Mouse (Mus musculus): ENCODE measurements at regions not wholly inside any gene's neighbourhood (a gene's known extent, or its start where the extent isn't known, plus 50 kb on each side); places are given as distances from the start of the nearest gene placed in this dataset.
"Not testable (repeated sequence)": the region's sequence is repeated elsewhere in the genome, so short reads cannot be mapped to it uniquely, and the experiment has no call there.

GRCm38 (mm10) chr3:39845123-39845522, 686.0 kb upstream of the Intu start:
- no peaks in the 10 kb centered on the region for H3K9me3 ChIP-seq (ENCODE audit: control insufficient read depth, low read length)
- no peak for TF ChIP-seq CTCF (IDR thresholded peaks at IDR 0.05; ENCODE audit: low read depth)
- no peak for TF ChIP-seq EP300 (optimal IDR thresholded peaks at IDR 0.05)
- no peaks in the 10 kb centered on the region for H3K36me3 ChIP-seq (ENCODE audit: control insufficient read depth, insufficient read depth, low read length)
- 77% methylated on average over 2 of the region's 2 CpGs for WGBS
- no peak overlapping the region for H3K4me2 ChIP-seq (replicated peaks; ENCODE audit: low read depth)
- H3K4me1 ChIP-seq (replicated peaks; ENCODE audit: control insufficient read depth, insufficient read depth) = no peaks in the 10 kb centered on the region
- DNase-seq (ENCODE audit: low spot score) (no peak), ATAC-seq (ENCODE audit: low FRiP score, low TSS enrichment) (no peak)
- no peak overlapping the region for H3K27ac ChIP-seq (replicated peaks)
- H3K27me3 ChIP-seq (ENCODE audit: control insufficient read depth, insufficient read depth, low read length) = no peaks in the 10 kb centered on the region
- H3K9ac ChIP-seq (ENCODE audit: low read length) = no peak overlapping the region
- H3K4me3 ChIP-seq (ENCODE audit: low read depth, low read length) = no peak overlapping the region

DNA sequence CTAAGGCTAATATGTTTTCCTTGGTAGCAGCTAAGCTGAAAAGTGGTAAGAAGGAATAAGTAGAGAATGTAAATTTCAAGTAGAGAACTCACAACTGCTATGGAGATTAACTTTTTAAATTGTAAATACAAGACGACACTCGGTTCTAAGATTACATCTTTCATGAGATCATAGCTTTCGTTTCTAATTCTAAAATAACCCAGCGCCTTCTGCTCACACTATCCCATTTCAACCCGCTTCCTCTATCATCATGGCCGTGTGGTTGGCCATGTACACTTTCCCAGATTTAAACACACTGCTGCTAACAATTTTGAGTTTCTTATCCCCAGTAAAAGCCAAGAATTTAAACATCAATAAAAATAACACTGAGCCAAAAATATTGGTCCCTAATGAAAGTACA, 682.3 kb upstream of the Intu start:
- DNase-seq (ENCODE audit: low spot score) (no peak), ATAC-seq (ENCODE audit: low FRiP score, low TSS enrichment) (no peak)
- 75% methylated on average over 6 of the region's 6 CpGs for WGBS
- Histone ChIP-seq H3K4me2 (replicated peaks; ENCODE audit: low read depth) (no peak overlapping the region), H3K4me3 (ENCODE audit: low read depth, low read length) (no peak overlapping the region), H3K9ac (ENCODE audit: low read length) (no peak overlapping the region), H3K9me3 (ENCODE audit: control insufficient read depth, low read length) (no peaks in the 10 kb centered on the region), H3K4me1 (replicated peaks; ENCODE audit: control insufficient read depth, insufficient read depth) (no peaks in the 10 kb centered on the region), H3K36me3 (ENCODE audit: control insufficient read depth, insufficient read depth, low read length) (no peaks in the 10 kb centered on the region), H3K27ac (replicated peaks) (no peak overlapping the region), H3K27me3 (ENCODE audit: control insufficient read depth, insufficient read depth, low read length) (no peaks in the 10 kb centered on the region)
- no peak for TF ChIP-seq EP300 (optimal IDR thresholded peaks at IDR 0.05)
- no peak for TF ChIP-seq CTCF (IDR thresholded peaks at IDR 0.05; ENCODE audit: low read depth)

- no peaks in the 10 kb centered on the region for H3K36me3 ChIP-seq (ENCODE audit: control insufficient read depth, insufficient read depth, low read length)
- no peak overlapping the region for H3K27ac ChIP-seq (replicated peaks)
- WGBS = 69% methylated on average over 7 of the region's 9 CpGs
- no peak overlapping the region for H3K4me3 ChIP-seq (ENCODE audit: low read depth, low read length)
- no peak for ATAC-seq (ENCODE audit: low FRiP score, low TSS enrichment)
- no peak for DNase-seq (ENCODE audit: low spot score)
- no peak overlapping the region for H3K4me2 ChIP-seq (replicated peaks; ENCODE audit: low read depth)
- TF ChIP-seq CTCF (IDR thresholded peaks at IDR 0.05; ENCODE audit: low read depth) (no peak), EP300 (optimal IDR thresholded peaks at IDR 0.05) (no peak)
- no peak overlapping the region for H3K9ac ChIP-seq (ENCODE audit: low read length)
- no peaks in the 10 kb centered on the region for H3K27me3 ChIP-seq (ENCODE audit: control insufficient read depth, insufficient read depth, low read length)
- no peaks in the 10 kb centered on the region for H3K9me3 ChIP-seq (ENCODE audit: control insufficient read depth, low read length)
- no peaks in the 10 kb centered on the region for H3K4me1 ChIP-seq (replicated peaks; ENCODE audit: control insufficient read depth, insufficient read depth)
Observed at GRCm38 (mm10) chr3:39857214-39857839, 673.8 kb upstream of the Intu start.

DNA sequence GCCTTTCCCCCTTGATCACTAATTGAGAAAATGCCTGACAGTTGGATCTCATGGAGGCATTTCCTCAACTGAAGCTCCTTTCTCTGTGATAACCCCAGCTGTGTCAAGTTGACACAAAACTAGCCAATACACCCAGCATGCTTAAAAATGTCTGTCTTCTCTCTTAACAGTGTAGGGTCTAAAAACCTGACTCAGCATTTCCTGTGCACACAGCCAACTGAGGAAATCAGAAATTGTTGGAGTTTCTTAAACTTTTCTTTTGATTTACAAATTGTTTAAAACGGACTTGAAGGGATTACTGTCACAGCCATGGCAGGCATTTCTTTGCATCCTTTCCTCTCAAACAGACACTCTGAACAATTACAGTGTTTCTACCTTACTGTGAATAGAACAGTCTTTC, 655.0 kb upstream of the Intu start:
- not testable (repeated sequence) for ATAC-seq (ENCODE audit: low FRiP score, low TSS enrichment); DNase-seq (ENCODE audit: low spot score); H3K27me3 ChIP-seq (ENCODE audit: control insufficient read depth, insufficient read depth, low read length); H3K36me3 ChIP-seq (ENCODE audit: control insufficient read depth, insufficient read depth, low read length); H3K4me1 ChIP-seq (replicated peaks; ENCODE audit: control insufficient read depth, insufficient read depth); H3K9ac ChIP-seq (ENCODE audit: low read length); H3K27ac ChIP-seq (replicated peaks); H3K4me3 ChIP-seq (ENCODE audit: low read depth, low read length); H3K9me3 ChIP-seq (ENCODE audit: control insufficient read depth, low read length); H3K4me2 ChIP-seq (replicated peaks; ENCODE audit: low read depth)
- 59% methylated on average over 1 of the region's 1 CpGs for WGBS

GRCm38 (mm10) chr3:39884370-39884769, 646.7 kb upstream of the Intu start:
- no peaks in the 10 kb centered on the region for H3K9me3 ChIP-seq (ENCODE audit: control insufficient read depth, low read length)
- TF ChIP-seq CTCF (IDR thresholded peaks at IDR 0.05; ENCODE audit: low read depth) (no peak), EP300 (optimal IDR thresholded peaks at IDR 0.05) (no peak)
- no peak overlapping the region for H3K4me3 ChIP-seq (ENCODE audit: low read depth, low read length)
- H3K4me1 ChIP-seq (replicated peaks; ENCODE audit: control insufficient read depth, insufficient read depth) = no peaks in the 10 kb centered on the region
- no peak for DNase-seq (ENCODE audit: low spot score)
- no peak overlapping the region for H3K9ac ChIP-seq (ENCODE audit: low read length)
- H3K4me2 ChIP-seq (replicated peaks; ENCODE audit: low read depth) = no peak overlapping the region
- 86% methylated on average over 4 of the region's 4 CpGs for WGBS
- H3K27me3 ChIP-seq (ENCODE audit: control insufficient read depth, insufficient read depth, low read length) = no peaks in the 10 kb centered on the region
- no peak overlapping the region for H3K27ac ChIP-seq (replicated peaks)
- ATAC-seq (ENCODE audit: low FRiP score, low TSS enrichment) = no peak
- no peaks in the 10 kb centered on the region for H3K36me3 ChIP-seq (ENCODE audit: control insufficient read depth, insufficient read depth, low read length)

- H3K4me2 ChIP-seq (replicated peaks; ENCODE audit: low read depth) = no peak overlapping the region
- WGBS = 82% methylated on average over 5 of the region's 5 CpGs
- ATAC-seq (ENCODE audit: low FRiP score, low TSS enrichment) (no peak), DNase-seq (ENCODE audit: low spot score) (no peak)
- H3K36me3 ChIP-seq (ENCODE audit: control insufficient read depth, insufficient read depth, low read length) = no peaks in the 10 kb centered on the region
- H3K9ac ChIP-seq (ENCODE audit: low read length) = no peak overlapping the region
- TF ChIP-seq CTCF (IDR thresholded peaks at IDR 0.05; ENCODE audit: low read depth) (no peak), EP300 (optimal IDR thresholded peaks at IDR 0.05) (no peak)
- H3K27ac ChIP-seq (replicated peaks) = no peak overlapping the region
- H3K27me3 ChIP-seq (ENCODE audit: control insufficient read depth, insufficient read depth, low read length) = no peaks in the 10 kb centered on the region
- H3K9me3 ChIP-seq (ENCODE audit: control insufficient read depth, low read length) = no peaks in the 10 kb centered on the region
- H3K4me1 ChIP-seq (replicated peaks; ENCODE audit: control insufficient read depth, insufficient read depth) = no peaks in the 10 kb centered on the region
- H3K4me3 ChIP-seq (ENCODE audit: low read depth, low read length) = no peak overlapping the region
Observed at GRCm38 (mm10) chr3:39888376-39888775, 642.7 kb upstream of the Intu start.

Data from stomach, postnatal 0 days (tissue).